Mouse (Mus musculus): Measurements from ENCODE around the gene Hoxd11. TPM values are rescaled to one million over a fixed set of nuclear protein-coding genes. Genes with fewer than 3 reads are reported as not detected.
A peak's percentile ranks its signal among the peaks of the same experiment; 100 is the strongest.

The Hoxd11 gene
- polyA plus RNA-seq, 1 experiment, result not detected

DNA sequence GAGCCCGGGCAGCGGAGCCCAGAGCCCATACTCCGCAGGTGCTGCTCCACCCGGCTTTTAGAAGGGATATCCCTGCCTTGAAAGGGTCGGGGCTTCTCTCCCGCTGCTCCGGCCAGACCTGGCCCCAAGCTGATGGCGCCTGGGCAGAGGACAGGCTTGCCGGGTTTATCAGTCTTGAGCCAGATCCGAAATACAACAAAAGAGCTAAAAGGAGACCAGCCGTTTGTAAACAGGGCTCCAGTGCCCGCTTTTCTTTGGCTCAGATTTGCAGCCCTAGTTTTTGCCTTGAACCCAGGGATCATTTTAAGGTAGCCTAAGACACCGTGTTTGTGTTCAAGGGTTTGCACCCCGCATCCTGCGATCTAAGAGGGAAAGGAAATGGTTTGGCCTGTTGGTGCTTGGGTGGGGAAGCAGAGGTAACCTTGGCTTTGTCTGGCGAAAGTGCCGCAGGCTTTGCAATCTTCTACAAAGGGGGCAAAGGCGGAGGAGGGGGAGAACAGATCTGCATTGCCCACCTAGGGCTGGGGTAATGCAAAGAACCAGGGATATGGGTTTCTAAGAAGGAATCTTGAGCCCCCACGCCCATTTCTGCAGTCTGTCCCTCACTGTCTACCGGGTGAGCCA, 13.6 kb downstream of the Hoxd11 start:
- TF ChIP-seq CTCF (IDR thresholded peaks at IDR 0.05; ENCODE audit: insufficient read depth, low read length), result no peak
- no peak for TF ChIP-seq POLR2A (IDR thresholded peaks at IDR 0.05; ENCODE audit: borderline replicate concordance, extremely low read depth, low read depth, low read length)
- no peak for DNase-seq
- H3K4me3 ChIP-seq (replicated peaks; ENCODE audit: extremely low read depth, low read depth, low read length), result no peak overlapping the region
- H3K4me1 ChIP-seq (ENCODE audit: control insufficient read depth, insufficient read depth, low read length), result no peaks in the 10 kb centered on the region
- 3% methylated on average over 20 of the region's 20 CpGs for WGBS

- WGBS, result 15% methylated on average over 4 of the region's 4 CpGs
- peaks cover 4% of the 10 kb centered on the region; the same call in 1 of the 2 replicates for H3K4me1 ChIP-seq (ENCODE audit: control insufficient read depth, insufficient read depth, low read length)
- no peak overlapping the region for H3K4me3 ChIP-seq (replicated peaks; ENCODE audit: extremely low read depth, low read depth, low read length)
- TF ChIP-seq POLR2A (IDR thresholded peaks at IDR 0.05; ENCODE audit: borderline replicate concordance, extremely low read depth, low read depth, low read length) (no peak), CTCF (IDR thresholded peaks at IDR 0.05; ENCODE audit: insufficient read depth, low read length) (no peak)
- DNase-seq, result no peak
Observed at GRCm38 (mm10) chr2:74693432-74693827, 14.1 kb downstream of the Hoxd11 start.

GRCm38 (mm10) chr2:74694066-74694465, 14.7 kb downstream of the Hoxd11 start:
- no peak overlapping the region for H3K4me3 ChIP-seq (replicated peaks; ENCODE audit: extremely low read depth, low read depth, low read length)
- WGBS, result 4% methylated on average over 16 of the region's 16 CpGs

GRCm38 (mm10) chr2:74695383-74695782, 16.0 kb downstream of the Hoxd11 start:
- DNase-seq, result no peak
- WGBS, result 8% methylated on average over 1 of the region's 1 CpGs
- Histone ChIP-seq H3K4me1 (ENCODE audit: control insufficient read depth, insufficient read depth, low read length) (peaks cover 4% of the 10 kb centered on the region; the same call in 1 of the 2 replicates), H3K4me3 (replicated peaks; ENCODE audit: extremely low read depth, low read depth, low read length) (no peak overlapping the region)
- TF ChIP-seq POLR2A (IDR thresholded peaks at IDR 0.05; ENCODE audit: borderline replicate concordance, extremely low read depth, low read depth, low read length) (no peak), CTCF (IDR thresholded peaks at IDR 0.05; ENCODE audit: insufficient read depth, low read length) (no peak)

More at GRCm38 (mm10) chr2:74694066-74694465, 14.7 kb downstream of the Hoxd11 start:
- TF ChIP-seq POLR2A (IDR thresholded peaks at IDR 0.05; ENCODE audit: borderline replicate concordance, extremely low read depth, low read depth, low read length) (no peak), CTCF (IDR thresholded peaks at IDR 0.05; ENCODE audit: insufficient read depth, low read length) (0 out of 2 replicates have a peak, but pooled peaks have one; percentile 13)
- H3K4me1 ChIP-seq (ENCODE audit: control insufficient read depth, insufficient read depth, low read length), result peaks cover 4% of the 10 kb centered on the region; the same call in 1 of the 2 replicates
- no peak for DNase-seq

DNA sequence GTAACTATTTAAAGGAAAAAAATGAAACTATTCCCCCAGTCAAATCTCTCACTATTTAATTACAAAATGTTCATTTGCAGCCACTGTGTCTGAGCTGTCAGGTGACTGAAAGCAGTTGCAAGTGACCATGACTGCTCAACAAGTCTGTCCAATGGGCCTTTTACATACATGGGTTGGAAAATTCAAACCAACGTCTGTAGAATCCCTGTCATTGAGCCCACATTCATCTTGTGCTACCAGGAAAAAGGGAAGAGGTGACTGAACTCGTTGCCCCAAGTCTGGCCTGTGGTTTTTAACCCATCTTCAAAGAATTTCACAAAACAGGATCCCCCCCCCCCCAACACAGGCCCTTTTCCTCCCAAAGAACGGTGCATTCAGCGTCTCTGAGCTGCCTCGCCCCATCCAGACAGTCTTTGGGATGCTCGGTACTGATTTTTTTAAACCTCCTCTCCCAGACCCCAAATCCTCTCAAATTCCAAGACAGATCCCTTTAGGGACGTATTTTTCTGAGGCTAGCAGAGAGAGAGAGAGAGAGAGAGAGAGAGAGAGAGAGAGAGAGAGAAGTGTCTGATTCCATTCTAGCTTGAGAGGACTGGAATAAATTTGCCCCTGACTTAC, 16.6 kb downstream of the Hoxd11 start:
- Histone ChIP-seq H3K4me1 (ENCODE audit: control insufficient read depth, insufficient read depth, low read length) (peaks cover 4% of the 10 kb centered on the region; the same call in 1 of the 2 replicates), H3K4me3 (replicated peaks; ENCODE audit: extremely low read depth, low read depth, low read length) (no peak overlapping the region)
- WGBS, result 8% methylated on average over 7 of the region's 7 CpGs
- DNase-seq, result no peak
- TF ChIP-seq POLR2A (IDR thresholded peaks at IDR 0.05; ENCODE audit: borderline replicate concordance, extremely low read depth, low read depth, low read length) (no peak), CTCF (IDR thresholded peaks at IDR 0.05; ENCODE audit: insufficient read depth, low read length) (no peak)

DNA sequence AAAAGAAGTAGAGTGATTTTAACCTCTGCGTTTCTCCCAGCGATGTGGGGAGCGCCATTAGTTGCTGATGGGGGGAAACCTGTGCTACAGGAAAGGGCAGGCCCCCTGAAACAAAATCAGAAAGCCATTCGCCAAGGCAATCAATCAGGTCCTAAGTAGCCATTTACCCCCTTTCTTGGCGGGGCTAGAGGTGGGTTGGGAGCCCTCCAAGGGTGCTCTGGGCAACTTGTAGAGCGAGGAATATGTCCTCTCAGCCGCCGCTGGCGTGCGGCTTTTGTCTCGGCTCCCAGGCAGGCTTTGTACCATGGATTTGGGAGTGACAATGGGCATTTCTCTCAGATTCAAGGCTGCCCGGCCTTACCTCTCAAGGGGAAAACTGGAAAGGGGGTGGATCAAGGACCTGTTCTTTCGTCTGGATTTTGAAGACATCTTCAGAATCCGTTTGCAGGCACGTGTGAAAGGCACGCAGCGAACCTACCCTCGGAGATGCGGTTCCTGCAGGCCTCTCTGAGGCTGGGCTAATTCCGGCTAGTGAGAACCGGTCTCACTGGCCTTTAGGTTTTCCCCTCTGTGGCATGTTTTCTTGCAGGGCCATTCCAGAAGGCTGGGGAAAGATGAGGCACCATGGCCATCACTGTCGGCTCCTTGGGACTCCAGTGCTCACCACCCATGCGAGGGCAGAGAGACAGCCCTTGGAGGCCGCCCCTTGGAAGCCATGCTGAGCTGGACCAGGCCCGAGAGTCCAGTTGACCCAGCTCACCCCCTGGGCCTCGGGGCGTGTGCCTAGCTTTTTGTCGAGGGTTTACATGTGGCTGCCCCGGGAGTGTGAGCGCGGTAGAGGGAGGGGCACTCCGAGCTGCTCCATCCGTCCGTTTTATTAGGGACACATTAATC, 17.3 kb downstream of the Hoxd11 start:
- no peak for DNase-seq

GRCm38 (mm10) chr2:74697567-74698121, 18.3 kb downstream of the Hoxd11 start, which contains the start of gene Hoxd9:
Hoxd9 (plus strand) TSS chr2:74697727.
- no peak within 1 kb of the TSS for H3K4me3 ChIP-seq (replicated peaks; ENCODE audit: extremely low read depth, low read depth, low read length)
- 3% methylated on average over 43 of the region's 43 CpGs for WGBS
- TF ChIP-seq CTCF (IDR thresholded peaks at IDR 0.05; ENCODE audit: insufficient read depth, low read length) (no peak), POLR2A (IDR thresholded peaks at IDR 0.05; ENCODE audit: borderline replicate concordance, extremely low read depth, low read depth, low read length) (no peak)
- peaks cover 4% of the 10 kb centered on the region; the same call in 1 of the 2 replicates for H3K4me1 ChIP-seq (ENCODE audit: control insufficient read depth, insufficient read depth, low read length)
- no peak for DNase-seq

More for the DNA sequence above, 17.3 kb downstream of the Hoxd11 start:
- peaks cover 4% of the 10 kb centered on the region; the same call in 1 of the 2 replicates for H3K4me1 ChIP-seq (ENCODE audit: control insufficient read depth, insufficient read depth, low read length)
- no peak overlapping the region for H3K4me3 ChIP-seq (replicated peaks; ENCODE audit: extremely low read depth, low read depth, low read length)
- WGBS, result 5% methylated on average over 34 of the region's 34 CpGs
- TF ChIP-seq CTCF (IDR thresholded peaks at IDR 0.05; ENCODE audit: insufficient read depth, low read length) (no peak), POLR2A (IDR thresholded peaks at IDR 0.05; ENCODE audit: borderline replicate concordance, extremely low read depth, low read depth, low read length) (no peak)

GRCm38 (mm10) chr2:74698201-74699052, 19.1 kb downstream of the Hoxd11 start:
- DNase-seq, result no peak
- Histone ChIP-seq H3K4me1 (ENCODE audit: control insufficient read depth, insufficient read depth, low read length) (peaks cover 4% of the 10 kb centered on the region; the same call in 1 of the 2 replicates), H3K4me3 (replicated peaks; ENCODE audit: extremely low read depth, low read depth, low read length) (no peak overlapping the region)
- WGBS, result 3% methylated on average over 86 of the region's 86 CpGs
- TF ChIP-seq POLR2A (IDR thresholded peaks at IDR 0.05; ENCODE audit: borderline replicate concordance, extremely low read depth, low read depth, low read length) (no peak), CTCF (IDR thresholded peaks at IDR 0.05; ENCODE audit: insufficient read depth, low read length) (no peak)
